Mouse (Mus musculus) c-Kit-negative CD71-positive TER-119-positive erythroid progenitor cells, embryonic 14.5 days (primary cell): ENCODE measurements around the gene Cep131.

Experiments used
- DNase-seq: peaks from one replicate; pipeline ENCODE4 v3.0.0-alpha.2; 2013; ENCODE audit warnings: low read depth, low spot score

Cep131 gene

GRCm38 (mm10) chr11:120098588-120099511 is 12.2 kb upstream of the Cep131 start, which contains the start of the genes Tepsin and Ndufaf8:
Tepsin (minus strand) TSS chr11:120098731.
Ndufaf8 (plus strand) TSS chr11:120098928.
- DNase-seq = peak; percentile 98

GRCm38 (mm10) chr11:120092817-120093591 is 6.4 kb upstream of the Cep131 start:
- no peak for DNase-seq

- DNase-seq = no peak
Measured at GRCm38 (mm10) chr11:120090661-120091060, 4.0 kb upstream of the Cep131 start.

GRCm38 (mm10) chr11:120085891-120086627 is 568 bp downstream of the Cep131 start:
- DNase-seq = no peak

- DNase-seq = no peak
Measured at GRCm38 (mm10) chr11:120080282-120080681, 6.3 kb downstream of the Cep131 start.

GRCm38 (mm10) chr11:120076191-120076590 is 10.4 kb downstream of the Cep131 start:
- no peak for DNase-seq

- no peak for DNase-seq
Measured at GRCm38 (mm10) chr11:120072986-120073647, 13.5 kb downstream of the Cep131 start.

GRCm38 (mm10) chr11:120071731-120072320 is 14.8 kb downstream of the Cep131 start:
- DNase-seq = no peak

- no peak for DNase-seq
Measured at GRCm38 (mm10) chr11:120071065-120071464, 15.6 kb downstream of the Cep131 start.

GRCm38 (mm10) chr11:120070286-120070930 is 16.2 kb downstream of the Cep131 start:
- DNase-seq = no peak

GRCm38 (mm10) chr11:120069261-120069660 is 17.4 kb downstream of the Cep131 start:
- no peak for DNase-seq

GRCm38 (mm10) chr11:120067834-120068233 is 18.8 kb downstream of the Cep131 start:
- no peak for DNase-seq

GRCm38 (mm10) chr11:120065291-120065690 is 21.3 kb downstream of the Cep131 start:
- no peak for DNase-seq

- DNase-seq = no peak
Measured at GRCm38 (mm10) chr11:120064668-120065040, 22.0 kb downstream of the Cep131 start.

- no peak for DNase-seq
Measured at GRCm38 (mm10) chr11:120064006-120064667, 22.5 kb downstream of the Cep131 start.

- no peak for DNase-seq
Measured at GRCm38 (mm10) chr11:120063326-120063725, 23.3 kb downstream of the Cep131 start.

GRCm38 (mm10) chr11:120060634-120061033 is 26.0 kb downstream of the Cep131 start:
- DNase-seq = no peak

- DNase-seq = no peak
Measured at GRCm38 (mm10) chr11:120055953-120056732, 30.5 kb downstream of the Cep131 start.

- DNase-seq = no peak
Measured at GRCm38 (mm10) chr11:120053846-120054245, 32.8 kb downstream of the Cep131 start.
